Mouse (Mus musculus) heart, embryonic 16.5 days (tissue): ENCODE data around the gene Tmem110. TPM values are rescaled to one million over a fixed set of nuclear protein-coding genes. Genes with fewer than 3 reads are reported as not detected.

Experiments used
- ATAC-seq: fragments of 200-750 bp; cut with Nextera tagmentation; replicated peaks from 2 replicates; pipeline ENCODE4 v1.8.0; 2017; ENCODE audit warnings: moderate number of reproducible peaks; ENCODE audit not compliant: insufficient read depth, low FRiP score; ENCODE audit errors: extremely low read depth
- H3K27ac ChIP-seq: fragments of 300-500 bp; sonication (generic); 2 replicates; pipeline ENCODE4 v1.5.1; 2014; ENCODE audit warnings: mild to moderate bottlenecking, low read length, control low read depth, moderate library complexity
- H3K27me3 ChIP-seq: fragments of 300-500 bp; sonication (generic); 2 replicates; pipeline ENCODE4 v1.6.1; 2014; ENCODE audit warnings: low read length, mixed read lengths; ENCODE audit not compliant: control insufficient read depth, insufficient read depth
- H3K36me3 ChIP-seq: fragments of 300-500 bp; sonication (generic); 2 replicates; pipeline ENCODE4 v1.6.1; 2014; ENCODE audit not compliant: control insufficient read depth, insufficient read depth
- H3K4me1 ChIP-seq: fragments of 300-500 bp; sonication (generic); 2 replicates; pipeline ENCODE4 v1.6.1; 2014; ENCODE audit warnings: low read length, mixed read lengths; ENCODE audit not compliant: control insufficient read depth, insufficient read depth
- H3K4me2 ChIP-seq: fragments of 300-500 bp; sonication (generic); 2 replicates; pipeline ENCODE4 v1.6.1; 2014; ENCODE audit warnings: low read depth, mild to moderate bottlenecking, control low read depth, low read length
- H3K4me3 ChIP-seq: fragments of 300-500 bp; sonication (generic); 2 replicates; pipeline ENCODE4 v1.5.1; 2014; ENCODE audit warnings: mild to moderate bottlenecking, control low read depth, low read length
- H3K9ac ChIP-seq: fragments of 300-500 bp; sonication (generic); 2 replicates; pipeline ENCODE4 v1.6.1; 2014; ENCODE audit warnings: low read length, control low read depth
- H3K9me3 ChIP-seq: fragments of 300-500 bp; sonication (generic); replicated peaks from 2 replicates; pipeline ENCODE4 v1.6.1; 2016; ENCODE audit warnings: low read length; ENCODE audit not compliant: control insufficient read depth
- WGBS: fragments of 180-500 bp; shearing (Covaris S2); extraction: QIAGEN DNeasy Blood & Tissue Kit; methylation state at CpG from one replicate; pipeline ENCODE4 v1.1.7; 2014; 5-methylcytosine and 5-hydroxymethylcytosine counted together
- polyA plus RNA-seq: library from polyadenylated mRNA; unstranded; fragments of >200 nt; fragmentation: Nextera tagmentation; extraction: Ambion mirVana; gene quantifications from 2 replicates; pipeline ENCODE4 v1.2.1, GENCODE M21; 2015

Gene Tmem110
- polyA plus RNA-seq, 1 experiment from 2014 or later = 13.2 TPM

- no peak; the same call in 1 of the 2 replicates for ATAC-seq
- Histone ChIP-seq H3K9ac (peak overlapping the region; percentile 15), H3K4me3 (no peak overlapping the region), H3K4me1 (peaks cover 15% of the 10 kb centered on the region), H3K9me3 (no peaks in the 10 kb centered on the region), H3K4me2 (peak overlapping the region; percentile 4; the same call in 1 of the 2 replicates), H3K36me3 (peaks cover 3% of the 10 kb centered on the region; the same call in 1 of the 2 replicates), H3K27ac (peak overlapping the region; percentile 80), H3K27me3 (no peaks in the 10 kb centered on the region)
- 58% methylated on average over 25 of the region's 25 CpGs for WGBS
Measured at GRCm38 (mm10) chr14:30870206-30871147, 45.1 kb downstream of the Tmem110 start.

GRCm38 (mm10) chr14:30874095-30874700, 48.8 kb downstream of the Tmem110 start:
- ATAC-seq = no peak
- no peaks in the 10 kb centered on the region for H3K9me3 ChIP-seq
- no peak overlapping the region for H3K27ac ChIP-seq
- 65% methylated on average over 18 of the region's 18 CpGs for whole genome bisulfite sequencing
- H3K27me3 ChIP-seq = no peaks in the 10 kb centered on the region
- no peak overlapping the region for H3K4me3 ChIP-seq
- H3K9ac ChIP-seq = no peak overlapping the region
- H3K4me1 ChIP-seq = peaks cover 15% of the 10 kb centered on the region
- no peak overlapping the region for H3K4me2 ChIP-seq
- H3K36me3 ChIP-seq = peaks cover 3% of the 10 kb centered on the region; the same call in 1 of the 2 replicates

- WGBS = 73% methylated on average over 12 of the region's 12 CpGs
- H3K27ac ChIP-seq = no peak overlapping the region
- H3K9ac ChIP-seq = no peak overlapping the region
- H3K9me3 ChIP-seq = no peaks in the 10 kb centered on the region
- no peak overlapping the region for H3K4me3 ChIP-seq
- H3K4me1 ChIP-seq = peaks cover 11% of the 10 kb centered on the region
- no peak overlapping the region for H3K4me2 ChIP-seq
- no peaks in the 10 kb centered on the region for H3K27me3 ChIP-seq
- H3K36me3 ChIP-seq = peaks cover 3% of the 10 kb centered on the region; the same call in 1 of the 2 replicates
- ATAC-seq = no peak
Measured at GRCm38 (mm10) chr14:30875130-30875865, 49.9 kb downstream of the Tmem110 start.

- H3K4me2 ChIP-seq = no peak overlapping the region
- no peak overlapping the region for H3K4me3 ChIP-seq
- no peaks in the 10 kb centered on the region for H3K9me3 ChIP-seq
- H3K4me1 ChIP-seq = peaks cover 4% of the 10 kb centered on the region
- no peak for ATAC-seq
- H3K27ac ChIP-seq = no peak overlapping the region
- H3K9ac ChIP-seq = no peak overlapping the region
- H3K36me3 ChIP-seq = peaks cover 3% of the 10 kb centered on the region; the same call in 1 of the 2 replicates
- 72% methylated on average over 9 of the region's 9 CpGs for WGBS
- H3K27me3 ChIP-seq = no peaks in the 10 kb centered on the region
Measured at GRCm38 (mm10) chr14:30875955-30876354, 50.6 kb downstream of the Tmem110 start.

GRCm38 (mm10) chr14:30876451-30876850, 51.1 kb downstream of the Tmem110 start:
- Histone ChIP-seq H3K36me3 (peaks cover 3% of the 10 kb centered on the region; the same call in 1 of the 2 replicates), H3K4me2 (no peak overlapping the region), H3K9ac (no peak overlapping the region), H3K27me3 (no peaks in the 10 kb centered on the region), H3K4me3 (no peak overlapping the region), H3K9me3 (no peaks in the 10 kb centered on the region), H3K4me1 (peaks cover 3% of the 10 kb centered on the region; the same call in 1 of the 2 replicates), H3K27ac (no peak overlapping the region)
- ATAC-seq = no peak
- WGBS = 81% methylated on average over 10 of the region's 10 CpGs

GRCm38 (mm10) chr14:30877827-30878226, 52.4 kb downstream of the Tmem110 start:
- Histone ChIP-seq H3K27ac (no peak overlapping the region), H3K9me3 (no peaks in the 10 kb centered on the region)
- 94% methylated on average over 3 of the region's 3 CpGs for WGBS

GRCm38 (mm10) chr14:30878958-30879571, 53.7 kb downstream of the Tmem110 start, which contains the start of gene Mustn1:
Gene Mustn1, plus strand, starts transcription at chr14:30879200.
- Histone ChIP-seq H3K4me2 (peak within 1 kb of the TSS; percentile 5; the same call in 1 of the 2 replicates), H3K27ac (peak within 1 kb of the TSS; percentile 54), H3K4me3 (no peak within 1 kb of the TSS), H3K4me1 (peaks cover 3% of the 10 kb centered on the region; the same call in 1 of the 2 replicates), H3K27me3 (no peaks in the 10 kb centered on the region), H3K9ac (0 out of 2 replicates have a peak within 1 kb of the TSS, but pooled peaks have one; percentile 8), H3K36me3 (peaks cover 3% of the 10 kb centered on the region; the same call in 1 of the 2 replicates), H3K9me3 (no peaks in the 10 kb centered on the region)
- ATAC-seq = peak; percentile 75
- 38% methylated on average over 11 of the region's 11 CpGs for WGBS

More at GRCm38 (mm10) chr14:30877827-30878226, 52.4 kb downstream of the Tmem110 start:
- ATAC-seq = no peak
- Histone ChIP-seq H3K4me2 (no peak overlapping the region), H3K36me3 (peaks cover 3% of the 10 kb centered on the region; the same call in 1 of the 2 replicates), H3K9ac (no peak overlapping the region), H3K4me3 (no peak overlapping the region), H3K27me3 (no peaks in the 10 kb centered on the region), H3K4me1 (peaks cover 3% of the 10 kb centered on the region; the same call in 1 of the 2 replicates)

GRCm38 (mm10) chr14:30879794-30880193, 54.4 kb downstream of the Tmem110 start:
- H3K4me1 ChIP-seq = peaks cover 3% of the 10 kb centered on the region; the same call in 1 of the 2 replicates
- 0 out of 2 replicates have a peak overlapping the region, but pooled peaks have one; percentile 8 for H3K9ac ChIP-seq
- ATAC-seq = no peak

More at GRCm38 (mm10) chr14:30879794-30880193, 54.4 kb downstream of the Tmem110 start:
- 67% methylated on average over 9 of the region's 9 CpGs for WGBS
- Histone ChIP-seq H3K27me3 (no peaks in the 10 kb centered on the region), H3K9me3 (no peaks in the 10 kb centered on the region), H3K27ac (peak overlapping the region; percentile 54), H3K4me2 (no peak overlapping the region; the same call in 1 of the 2 replicates), H3K36me3 (no peaks in the 10 kb centered on the region), H3K4me3 (no peak overlapping the region)
